Mouse (Mus musculus): Measurements from ENCODE around the gene Mecom. TPM values are rescaled to one million over a fixed set of nuclear protein-coding genes. Genes with fewer than 3 reads are reported as not detected.

The Mecom gene
- polyA plus RNA-seq, 1 experiment from 2014 or later = 46.4 TPM

DNA sequence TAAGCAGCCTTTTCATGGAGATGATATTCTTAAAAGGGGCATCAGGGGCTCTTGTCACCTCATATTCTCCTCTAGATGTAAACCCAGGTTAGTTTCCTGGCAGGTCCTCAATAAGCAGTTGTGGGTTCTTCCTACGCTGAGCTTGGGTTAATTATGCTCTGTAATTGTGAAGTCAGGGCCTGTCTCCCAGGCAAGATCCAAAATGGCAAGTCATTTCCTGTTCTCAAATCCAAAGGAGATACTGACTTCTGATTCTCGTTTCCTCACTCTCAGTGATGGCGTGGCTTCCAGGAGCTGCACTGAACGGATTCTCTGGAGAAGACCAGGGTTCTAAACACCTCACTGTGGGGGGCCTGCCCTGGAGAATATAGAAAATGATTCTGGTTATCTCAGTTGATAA is 450.7 kb downstream of the Mecom start:
- 71% methylated on average over 4 of the region's 4 CpGs for WGBS
- Histone ChIP-seq H3K9me3 (no peaks in the 10 kb centered on the region), H3K27ac (no peak overlapping the region), H3K4me2 (no peak overlapping the region), H3K36me3 (no peaks in the 10 kb centered on the region), H3K4me3 (replicated peaks) (no peak overlapping the region), H3K9ac (no peak overlapping the region), H3K27me3 (replicated peaks) (no peaks in the 10 kb centered on the region), H3K4me1 (no peaks in the 10 kb centered on the region)
- ATAC-seq (ENCODE audit: insufficient read depth, low FRiP score, low read depth) = no peak

DNA sequence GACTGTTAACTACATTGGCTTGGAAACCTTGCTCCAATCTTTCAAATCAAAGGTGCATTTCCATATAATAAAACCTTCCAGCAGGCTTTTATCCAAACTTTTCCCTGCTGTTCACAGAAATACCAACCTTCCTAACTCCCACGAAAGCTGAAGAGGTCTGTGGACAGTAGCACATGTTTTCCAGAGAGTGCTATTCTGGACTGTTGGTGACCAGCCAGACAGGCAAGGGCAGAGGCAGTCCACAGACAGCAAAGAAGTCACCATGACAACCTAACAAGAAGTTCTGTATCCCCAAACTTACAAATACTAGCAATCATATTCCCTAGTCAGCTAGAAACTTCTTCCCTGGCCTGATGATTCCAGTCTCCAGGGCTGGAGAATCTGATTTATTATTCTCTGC is 454.8 kb downstream of the Mecom start:
- no peaks in the 10 kb centered on the region for H3K27me3 ChIP-seq (replicated peaks)
- WGBS = 43% methylated on average over 1 of the region's 1 CpGs
- H3K4me3 ChIP-seq (replicated peaks) = no peak overlapping the region
- no peak overlapping the region for H3K27ac ChIP-seq
- H3K4me1 ChIP-seq = no peaks in the 10 kb centered on the region
- H3K36me3 ChIP-seq = no peaks in the 10 kb centered on the region
- H3K9ac ChIP-seq = no peak overlapping the region
- no peaks in the 10 kb centered on the region for H3K9me3 ChIP-seq
- H3K4me2 ChIP-seq = no peak overlapping the region
- ATAC-seq (ENCODE audit: insufficient read depth, low FRiP score, low read depth) = no peak

DNA sequence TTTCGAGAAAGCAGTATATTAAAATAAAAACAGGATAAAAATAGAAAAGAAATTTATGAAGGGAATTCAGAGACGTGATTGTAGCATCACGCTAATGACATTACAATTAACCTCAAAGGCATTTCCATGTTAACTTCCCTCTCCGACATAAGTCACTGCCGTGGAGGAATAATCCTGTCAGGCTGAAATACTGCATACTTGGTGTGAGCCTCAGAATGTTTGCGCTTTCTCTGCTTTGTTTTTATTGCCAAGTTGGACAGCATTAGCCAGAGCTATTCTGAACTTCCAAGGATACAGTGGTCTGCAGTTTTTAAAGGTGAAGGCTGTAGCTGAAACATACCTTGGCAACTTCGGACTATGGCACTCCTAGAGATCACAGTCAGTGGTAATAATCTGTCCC is 455.3 kb downstream of the Mecom start:
- Histone ChIP-seq H3K9me3 (no peaks in the 10 kb centered on the region), H3K9ac (no peak overlapping the region), H3K4me2 (no peak overlapping the region), H3K4me1 (no peaks in the 10 kb centered on the region), H3K4me3 (replicated peaks) (no peak overlapping the region), H3K27ac (no peak overlapping the region), H3K36me3 (no peaks in the 10 kb centered on the region), H3K27me3 (replicated peaks) (no peaks in the 10 kb centered on the region)
- 49% methylated on average over 7 of the region's 7 CpGs for WGBS
- no peak for ATAC-seq (ENCODE audit: insufficient read depth, low FRiP score, low read depth)

DNA sequence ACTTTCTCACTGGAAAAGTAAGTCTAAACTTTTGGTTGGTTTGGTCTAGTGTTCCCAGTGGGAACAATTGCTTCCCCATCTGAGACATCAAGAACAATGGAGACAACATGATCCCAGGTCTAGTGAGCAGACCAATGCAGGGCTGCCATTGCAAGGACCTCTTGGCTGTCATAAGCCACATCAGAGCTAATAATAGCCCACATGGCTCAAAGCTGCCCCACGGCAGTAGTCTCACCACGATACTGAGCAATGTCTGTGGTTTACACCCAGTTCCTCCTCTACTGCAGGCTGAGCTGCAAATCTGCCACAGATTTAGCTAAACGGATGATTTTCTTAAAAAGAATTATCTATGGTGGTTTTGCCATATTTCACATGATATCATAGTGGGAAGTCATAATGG is 455.9 kb downstream of the Mecom start:
- no peaks in the 10 kb centered on the region for H3K9me3 ChIP-seq
- no peak for ATAC-seq (ENCODE audit: insufficient read depth, low FRiP score, low read depth)
- no peaks in the 10 kb centered on the region for H3K4me1 ChIP-seq
- no peaks in the 10 kb centered on the region for H3K27me3 ChIP-seq (replicated peaks)
- H3K27ac ChIP-seq = no peak overlapping the region
- H3K4me2 ChIP-seq = no peak overlapping the region
- H3K9ac ChIP-seq = no peak overlapping the region
- H3K4me3 ChIP-seq (replicated peaks) = no peak overlapping the region
- WGBS = 74% methylated on average over 3 of the region's 3 CpGs
- H3K36me3 ChIP-seq = no peaks in the 10 kb centered on the region

DNA sequence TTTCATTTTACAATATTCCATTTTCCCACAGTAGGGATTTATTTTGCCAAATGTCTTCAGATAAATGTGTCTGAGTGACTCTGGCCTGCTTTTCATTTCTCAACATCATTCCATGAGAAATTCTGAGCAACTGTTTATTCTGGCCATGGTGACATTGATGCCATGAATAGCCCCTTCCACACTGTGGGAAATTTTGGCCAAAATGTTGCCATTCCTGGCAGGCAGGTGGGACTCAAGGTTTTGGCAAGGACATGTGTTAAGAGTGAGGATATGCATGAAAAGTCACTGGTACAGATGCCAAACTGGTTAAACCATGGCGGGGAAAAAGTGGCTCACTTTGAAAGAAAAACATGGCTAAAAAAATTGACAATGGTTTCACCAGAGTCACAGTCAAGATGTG is 456.4 kb downstream of the Mecom start:
- no peak overlapping the region for H3K27ac ChIP-seq
- ATAC-seq (ENCODE audit: insufficient read depth, low FRiP score, low read depth) = no peak
- H3K4me1 ChIP-seq = no peaks in the 10 kb centered on the region
- no peak overlapping the region for H3K9ac ChIP-seq
- H3K27me3 ChIP-seq (replicated peaks) = no peaks in the 10 kb centered on the region
- H3K4me3 ChIP-seq (replicated peaks) = no peak overlapping the region
- H3K36me3 ChIP-seq = no peaks in the 10 kb centered on the region
- H3K4me2 ChIP-seq = no peak overlapping the region
- WGBS = 92% methylated on average over 1 of the region's 1 CpGs
- H3K9me3 ChIP-seq = no peaks in the 10 kb centered on the region

DNA sequence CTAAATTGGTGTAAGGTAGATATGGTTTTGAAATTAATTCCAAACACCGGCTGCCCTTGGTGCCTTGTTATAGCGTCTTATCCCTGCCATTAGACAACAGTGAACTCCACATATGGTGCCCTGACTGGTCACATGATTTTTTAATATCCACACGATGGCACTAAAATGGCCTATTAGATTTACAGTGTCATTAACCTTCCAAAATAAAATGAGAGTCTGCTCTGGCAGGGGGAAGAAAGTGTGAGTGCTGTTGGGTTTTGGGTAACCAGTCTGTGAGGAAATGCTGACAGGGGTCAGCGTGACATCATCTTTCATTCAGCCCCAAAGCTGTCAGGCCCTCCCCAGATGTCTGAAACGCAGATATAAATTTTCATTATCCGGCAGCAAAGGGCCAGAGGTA is 461.7 kb downstream of the Mecom start:
- Histone ChIP-seq H3K27me3 (replicated peaks) (no peaks in the 10 kb centered on the region), H3K9me3 (no peaks in the 10 kb centered on the region), H3K36me3 (no peaks in the 10 kb centered on the region), H3K4me3 (replicated peaks) (no peak overlapping the region), H3K4me2 (no peak overlapping the region), H3K4me1 (no peaks in the 10 kb centered on the region), H3K27ac (no peak overlapping the region), H3K9ac (no peak overlapping the region)
- ATAC-seq (ENCODE audit: insufficient read depth, low FRiP score, low read depth) = no peak
- 72% methylated on average over 6 of the region's 6 CpGs for WGBS

DNA sequence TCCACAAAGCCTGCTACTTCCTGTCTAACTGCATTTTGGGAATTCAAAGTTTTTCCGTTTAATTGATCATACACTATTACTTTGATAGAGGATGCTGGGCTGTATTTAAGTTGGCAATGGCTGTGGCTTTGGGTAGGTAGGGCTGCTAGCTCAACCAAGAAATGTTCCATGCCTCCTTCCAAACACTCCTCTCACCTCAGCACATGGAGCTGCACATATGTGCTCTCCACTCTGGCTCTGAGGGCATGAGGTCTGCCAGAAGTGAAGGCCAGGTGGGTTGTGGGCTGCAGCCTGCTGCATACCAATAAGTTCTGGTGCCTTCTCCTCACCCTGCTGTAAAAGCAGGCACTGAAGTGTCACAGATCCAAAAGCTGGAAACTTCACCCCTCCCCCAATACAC is 464.0 kb downstream of the Mecom start:
- Histone ChIP-seq H3K9me3 (no peaks in the 10 kb centered on the region), H3K27ac (no peak overlapping the region), H3K4me1 (no peaks in the 10 kb centered on the region), H3K4me2 (no peak overlapping the region), H3K36me3 (no peaks in the 10 kb centered on the region), H3K9ac (no peak overlapping the region), H3K4me3 (replicated peaks) (no peak overlapping the region), H3K27me3 (replicated peaks) (no peaks in the 10 kb centered on the region)
- ATAC-seq (ENCODE audit: insufficient read depth, low FRiP score, low read depth) = no peak
- 85% methylated on average over 1 of the region's 1 CpGs for WGBS

DNA sequence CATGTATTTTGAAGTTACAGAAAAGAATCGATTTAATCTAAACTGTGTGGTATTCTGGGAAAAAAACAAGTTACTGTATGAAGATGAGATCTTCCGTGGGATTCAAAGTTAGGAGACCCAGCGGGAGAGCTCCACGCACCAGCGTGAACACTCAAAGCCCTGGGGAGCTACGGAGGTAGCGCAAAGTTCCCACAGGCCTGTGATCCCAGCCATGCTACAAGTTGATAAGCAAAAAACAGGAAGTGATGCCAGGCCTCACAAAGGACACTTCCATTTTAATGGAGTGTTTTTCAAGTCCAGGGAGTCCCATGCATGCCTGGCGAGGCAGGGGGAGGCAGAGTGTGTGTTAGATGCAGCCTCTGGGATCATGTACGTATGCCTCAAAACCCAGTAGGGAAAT is 464.5 kb downstream of the Mecom start:
- no peaks in the 10 kb centered on the region for H3K9me3 ChIP-seq
- no peak overlapping the region for H3K4me3 ChIP-seq (replicated peaks)
- no peak overlapping the region for H3K27ac ChIP-seq
- H3K27me3 ChIP-seq (replicated peaks) = no peaks in the 10 kb centered on the region
- H3K4me1 ChIP-seq = no peaks in the 10 kb centered on the region
- no peak overlapping the region for H3K4me2 ChIP-seq
- no peak overlapping the region for H3K9ac ChIP-seq
- no peak for ATAC-seq (ENCODE audit: insufficient read depth, low FRiP score, low read depth)
- WGBS = 77% methylated on average over 9 of the region's 9 CpGs
- H3K36me3 ChIP-seq = no peaks in the 10 kb centered on the region

DNA sequence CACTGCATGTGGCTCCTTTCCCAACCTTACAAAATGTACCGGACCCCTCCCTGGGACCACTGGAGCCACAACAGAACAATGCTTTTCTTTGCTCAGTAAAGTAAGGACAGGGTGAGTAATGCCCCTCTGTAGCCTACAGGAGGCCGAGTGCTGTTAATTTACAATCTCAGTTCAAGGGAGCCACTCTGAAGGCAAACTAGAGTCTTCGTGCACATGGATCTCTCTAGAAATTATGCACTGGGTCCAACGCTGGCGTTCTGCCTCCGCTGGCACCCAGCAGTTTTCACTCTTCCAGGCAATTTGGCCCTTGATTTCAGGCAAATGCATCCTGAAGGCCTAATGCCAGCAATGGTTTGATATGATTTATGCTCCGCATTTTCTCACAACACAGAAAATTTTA is 467.0 kb downstream of the Mecom start:
- H3K27me3 ChIP-seq (replicated peaks) = no peaks in the 10 kb centered on the region
- H3K4me1 ChIP-seq = no peaks in the 10 kb centered on the region
- WGBS = 61% methylated on average over 7 of the region's 7 CpGs
- ATAC-seq (ENCODE audit: insufficient read depth, low FRiP score, low read depth) = no peak
- no peak overlapping the region for H3K9ac ChIP-seq
- H3K4me3 ChIP-seq (replicated peaks) = no peak overlapping the region
- no peaks in the 10 kb centered on the region for H3K36me3 ChIP-seq
- no peak overlapping the region for H3K4me2 ChIP-seq
- no peaks in the 10 kb centered on the region for H3K9me3 ChIP-seq
- H3K27ac ChIP-seq = no peak overlapping the region

DNA sequence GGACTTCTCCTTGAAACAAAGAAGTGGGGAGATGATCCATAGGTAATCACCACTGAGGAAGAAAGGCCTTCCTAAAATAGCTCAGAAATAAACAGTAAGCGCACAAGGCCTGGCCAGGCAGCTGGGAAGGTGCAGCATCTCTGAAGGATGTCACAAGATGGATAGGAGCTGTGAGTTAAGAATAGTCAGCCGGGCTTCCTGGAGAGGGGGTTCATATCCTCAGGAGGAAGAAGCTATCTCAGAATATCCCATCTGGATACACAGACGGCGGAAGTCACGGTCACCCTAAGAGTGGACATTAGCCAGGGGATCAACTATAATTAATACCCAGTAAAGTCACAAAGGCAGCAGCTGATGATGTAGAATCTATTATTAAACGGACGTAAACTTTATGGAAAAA is 471.3 kb downstream of the Mecom start:
- Histone ChIP-seq H3K27ac (no peak overlapping the region), H3K9ac (no peak overlapping the region), H3K4me2 (no peak overlapping the region), H3K4me1 (no peaks in the 10 kb centered on the region), H3K9me3 (no peaks in the 10 kb centered on the region), H3K4me3 (replicated peaks) (no peak overlapping the region), H3K27me3 (replicated peaks) (no peaks in the 10 kb centered on the region), H3K36me3 (no peaks in the 10 kb centered on the region)
- ATAC-seq (ENCODE audit: insufficient read depth, low FRiP score, low read depth) = no peak
- WGBS = 72% methylated on average over 7 of the region's 7 CpGs

DNA sequence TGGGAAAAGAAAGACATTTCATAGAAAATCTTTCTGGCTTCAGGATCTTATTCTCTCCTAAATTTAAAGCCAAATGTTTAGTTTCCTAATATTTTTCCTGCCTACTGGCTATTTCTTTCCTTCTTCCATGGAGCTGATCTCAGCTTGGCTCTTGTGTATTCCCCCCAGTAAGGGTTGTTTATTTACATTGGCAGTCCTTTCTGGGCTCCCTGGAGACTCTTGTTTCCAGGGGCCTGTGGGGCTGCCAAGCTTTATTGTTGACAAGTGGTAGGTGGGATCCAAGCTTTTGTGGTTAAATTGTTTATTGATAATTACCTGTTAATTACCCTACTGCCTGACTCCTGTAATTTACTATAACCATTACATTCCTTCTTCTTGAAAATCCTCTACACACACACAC is 476.5 kb downstream of the Mecom start:
- no peaks in the 10 kb centered on the region for H3K27me3 ChIP-seq (replicated peaks)
- H3K9me3 ChIP-seq = no peaks in the 10 kb centered on the region
- H3K27ac ChIP-seq = no peak overlapping the region
- H3K9ac ChIP-seq = no peak overlapping the region
- no peak overlapping the region for H3K4me3 ChIP-seq (replicated peaks)
- ATAC-seq (ENCODE audit: insufficient read depth, low FRiP score, low read depth) = no peak
- no peaks in the 10 kb centered on the region for H3K4me1 ChIP-seq
- no peak overlapping the region for H3K4me2 ChIP-seq
- H3K36me3 ChIP-seq = no peaks in the 10 kb centered on the region

DNA sequence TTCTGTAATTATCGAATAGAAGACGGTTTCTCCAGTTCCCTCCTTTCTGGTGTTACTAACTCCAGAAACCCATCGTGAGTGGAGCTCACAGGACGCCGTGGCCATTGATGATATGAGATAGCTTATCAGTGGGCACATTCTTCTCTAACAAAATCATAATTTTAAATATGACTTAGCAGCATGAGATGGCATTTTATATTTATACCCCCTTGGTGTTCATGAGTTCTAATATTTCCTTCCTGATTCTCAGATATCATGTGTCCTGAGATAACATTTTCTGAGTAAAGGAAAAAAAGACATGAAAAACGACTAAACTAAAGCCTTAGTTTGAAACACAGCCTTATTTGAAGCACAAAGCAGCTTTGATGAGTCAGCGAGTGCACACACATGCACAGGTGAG is 481.3 kb downstream of the Mecom start:
- 53% methylated on average over 7 of the region's 7 CpGs for WGBS
- H3K4me2 ChIP-seq = no peak overlapping the region
- H3K27ac ChIP-seq = no peak overlapping the region
- H3K36me3 ChIP-seq = no peaks in the 10 kb centered on the region
- no peaks in the 10 kb centered on the region for H3K9me3 ChIP-seq
- no peak for ATAC-seq (ENCODE audit: insufficient read depth, low FRiP score, low read depth)
- H3K9ac ChIP-seq = no peak overlapping the region
- no peak overlapping the region for H3K4me3 ChIP-seq (replicated peaks)
- no peaks in the 10 kb centered on the region for H3K4me1 ChIP-seq
- H3K27me3 ChIP-seq (replicated peaks) = no peaks in the 10 kb centered on the region

DNA sequence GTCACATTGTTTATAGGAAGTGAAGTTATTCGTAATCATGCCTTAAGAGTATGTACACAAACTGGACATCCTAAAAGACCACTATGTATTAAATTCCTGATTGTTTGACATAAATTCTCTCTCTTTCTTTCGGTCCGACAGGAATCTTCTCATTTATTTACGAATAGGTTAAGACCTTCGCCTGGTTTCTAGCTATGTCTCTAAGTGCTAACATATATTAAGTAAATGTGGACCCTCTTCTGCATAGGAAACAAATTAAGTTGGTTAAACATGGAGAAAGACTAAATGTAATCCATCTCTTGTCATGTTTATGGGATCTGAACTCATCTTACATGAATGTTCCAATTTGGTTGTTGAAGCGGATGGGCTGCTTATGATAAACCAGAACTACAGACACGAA is 487.8 kb downstream of the Mecom start:
- no peaks in the 10 kb centered on the region for H3K4me1 ChIP-seq
- no peaks in the 10 kb centered on the region for H3K36me3 ChIP-seq
- no peak; the same call in 1 of the 2 replicates for ATAC-seq (ENCODE audit: insufficient read depth, low FRiP score, low read depth)
- no peaks in the 10 kb centered on the region for H3K27me3 ChIP-seq (replicated peaks)
- H3K4me3 ChIP-seq (replicated peaks) = no peak overlapping the region
- 49% methylated on average over 7 of the region's 7 CpGs for WGBS
- H3K4me2 ChIP-seq = no peak overlapping the region
- H3K9ac ChIP-seq = no peak overlapping the region
- no peak overlapping the region for H3K27ac ChIP-seq
- H3K9me3 ChIP-seq = no peaks in the 10 kb centered on the region

All from stomach, embryonic 15.5 days (tissue).